Mouse (Mus musculus) lung, postnatal 0 days (tissue): ENCODE results near the gene Mrpl27.

ENCODE experiments used
- CTCF ChIP-seq: IDR thresholded peaks from 2 replicates; pipeline ENCODE4 v1.5.1; 2016; ENCODE audit warnings: antibody characterized with exemption, mild to moderate bottlenecking
- EP300 ChIP-seq: IDR thresholded peaks from 2 replicates; pipeline ENCODE4 v1.6.1; 2016; ENCODE audit warnings: antibody characterized with exemption, mild to moderate bottlenecking, control low read depth

DNA sequence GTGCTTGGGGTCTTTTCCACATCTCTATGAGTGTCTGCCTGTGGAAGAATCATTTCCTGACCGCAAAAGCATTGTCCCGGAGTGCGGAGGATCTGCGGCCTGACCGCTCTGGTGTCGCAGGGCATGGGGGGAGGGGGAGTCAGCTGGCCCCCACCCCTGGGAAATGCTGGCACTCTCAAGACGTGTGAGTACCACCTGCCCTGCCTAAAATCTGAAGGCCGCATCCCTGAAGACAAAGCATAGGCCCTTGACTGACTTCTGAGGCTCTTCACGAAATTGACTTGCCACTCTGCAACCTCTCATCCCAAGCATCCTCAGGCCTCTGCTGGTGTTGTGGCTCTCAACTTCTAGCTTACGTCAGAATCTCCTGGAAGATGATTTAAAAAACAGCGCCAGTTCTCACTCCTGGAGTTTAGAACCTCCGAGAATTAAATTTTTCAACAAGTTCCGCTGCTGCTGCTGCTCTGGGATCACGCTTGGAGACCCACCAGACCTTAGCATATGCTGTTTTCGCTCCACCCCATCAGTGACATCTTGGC is 24.1 kb downstream of the Mrpl27 start:
- no peak for TF ChIP-seq CTCF
- TF ChIP-seq EP300, result no peak
